Mouse (Mus musculus): ENCODE measurements around the gene Hip1. TPM values are rescaled to one million over a fixed set of nuclear protein-coding genes. Genes with fewer than 3 reads are reported as not detected.

Gene Hip1
- total and polyA plus RNA-seq, 3 experiments, result 0.23 to 0.75 TPM; not detected in 1

GRCm38 (mm10) chr5:135376341-135376740 lies 168.6 kb downstream of the Hip1 start:
- Histone ChIP-seq H3K9me3 (replicated peaks; ENCODE audit: insufficient read depth, low read length) (no peaks in the 10 kb centered on the region), H3K4me3 (ENCODE audit: control insufficient read depth in 1 of 2, insufficient read depth in 1 of 2, low read depth in 2 of 2, low read length in 2 of 2) (no peak overlapping the region), H3K79me2 (ENCODE audit: control insufficient read depth, insufficient read depth, low read length, poor library complexity) (peaks cover 2% of the 10 kb centered on the region; the same call in 1 of the 2 replicates), H3K9ac (ENCODE audit: control insufficient read depth, low read depth, low read length, poor library complexity, severe bottlenecking) (no peak overlapping the region), H3K36me3 (ENCODE audit: control insufficient read depth in 1 of 2, insufficient read depth in 2 of 2, low read length in 2 of 2) (peaks cover 2 to 4% of the 10 kb centered on the region in 2 experiments; a peak in 2 of 4 replicates), H3K27ac (ENCODE audit: control insufficient read depth, low read depth, low read length) (no peak overlapping the region), H3K27me3 (ENCODE audit: control insufficient read depth in 1 of 2, insufficient read depth in 2 of 2, low read length in 2 of 2) (no peaks in the 10 kb centered on the region), H3K4me1 (ENCODE audit: control insufficient read depth in 1 of 2, insufficient read depth in 2 of 2, low read length in 2 of 2) (no peaks in the 10 kb centered on the region)
- TF ChIP-seq USF1 (IDR thresholded peaks at IDR 0.05; ENCODE audit: low read depth, low read length) (no peak), MYB (IDR thresholded peaks at IDR 0.05; ENCODE audit: low read depth, low read length) (no peak), SMC3 (IDR thresholded peaks at IDR 0.05; ENCODE audit: low read depth, low read length) (no peak), USF2 (IDR thresholded peaks at IDR 0.05; ENCODE audit: borderline replicate concordance in 1 of 2, insufficient read depth in 1 of 2, low read depth in 1 of 2, low read length in 2 of 2) (no peak), SIN3A (IDR thresholded peaks at IDR 0.05; ENCODE audit: low read length) (no peak), ZMIZ1 (IDR thresholded peaks at IDR 0.05; ENCODE audit: low read depth, low read length) (0 out of 2 replicates have a peak, but pooled peaks have one; percentile 40), POLR2AphosphoS2 (IDR thresholded peaks at IDR 0.05; ENCODE audit: low read length) (peak; percentile 82; the same call in 1 of the 2 replicates), E2F4 (IDR thresholded peaks at IDR 0.05; ENCODE audit: borderline replicate concordance, low read depth, low read length) (no peak), MAZ (IDR thresholded peaks at IDR 0.05; ENCODE audit: low read depth, low read length) (no peak)
- no peak for DNase-seq (ENCODE audit: low read depth, low spot score)

- peak; percentile 57 for DNase-seq (ENCODE audit: low read depth, low spot score)
- TF ChIP-seq MXI1 (IDR thresholded peaks at IDR 0.05; ENCODE audit: low read depth, low read length) (peak; percentile 79), SMC3 (IDR thresholded peaks at IDR 0.05; ENCODE audit: low read depth, low read length) (no peak), ZKSCAN1 (IDR thresholded peaks at IDR 0.05; ENCODE audit: low read depth, low read length) (no peak), MAX (IDR thresholded peaks at IDR 0.05; ENCODE audit: low read length) (peak; percentile 70; the same call in 1 of the 2 replicates), NELFE (IDR thresholded peaks at IDR 0.05; ENCODE audit: low read depth, low read length) (no peak), MYC (IDR thresholded peaks at IDR 0.05; ENCODE audit: low read depth, low read length) (peak; percentile 61; the same call in 1 of the 2 replicates)
- Histone ChIP-seq H3K9ac (ENCODE audit: control insufficient read depth, low read depth, low read length, poor library complexity, severe bottlenecking) (no peak overlapping the region), H3K27ac (ENCODE audit: control insufficient read depth, low read depth, low read length) (no peak overlapping the region), H3K36me3 (ENCODE audit: control insufficient read depth in 1 of 2, insufficient read depth in 2 of 2, low read length in 2 of 2) (peaks cover 2 to 4% of the 10 kb centered on the region in 2 experiments; a peak in 2 of 4 replicates), H3K4me1 (ENCODE audit: control insufficient read depth in 1 of 2, insufficient read depth in 2 of 2, low read length in 2 of 2) (peaks cover 0 to 4% of the 10 kb centered on the region in 2 experiments; a peak in 3 of 4 replicates), H3K9me3 (replicated peaks; ENCODE audit: insufficient read depth, low read length) (no peaks in the 10 kb centered on the region), H3K4me3 (ENCODE audit: control insufficient read depth in 1 of 2, insufficient read depth in 1 of 2, low read depth in 2 of 2, low read length in 2 of 2) (no peak overlapping the region), H3K27me3 (ENCODE audit: control insufficient read depth in 1 of 2, insufficient read depth in 2 of 2, low read length in 2 of 2) (no peaks in the 10 kb centered on the region), H3K79me2 (ENCODE audit: control insufficient read depth, insufficient read depth, low read length, poor library complexity) (peaks cover 14% of the 10 kb centered on the region)
These were observed 169.8 kb downstream of the Hip1 start for GRCm38 (mm10) chr5:135375167-135375566.

GRCm38 (mm10) chr5:135373601-135374000 lies 171.3 kb downstream of the Hip1 start:
- no peak for TF ChIP-seq ZKSCAN1 (IDR thresholded peaks at IDR 0.05; ENCODE audit: low read depth, low read length)
- TF ChIP-seq SMC3 (IDR thresholded peaks at IDR 0.05; ENCODE audit: low read depth, low read length), result 0 out of 2 replicates have a peak, but pooled peaks have one; percentile 7
- TF ChIP-seq CTCF (IDR thresholded peaks at IDR 0.05 in 2 of 3, conservative IDR thresholded peaks at IDR 0.05 in 1 of 3; ENCODE audit: control insufficient read depth in 1 of 3, insufficient read depth in 1 of 3, low read depth in 2 of 3, low read length in 3 of 3, poor library complexity in 1 of 3, severe bottlenecking in 1 of 3), result peak; percentile 32 to 53 (median 50); a peak in 5 of 6 replicates
- TF ChIP-seq RAD21 (IDR thresholded peaks at IDR 0.05; ENCODE audit: low read depth, low read length), result peak; percentile 1; the same call in 1 of the 2 replicates
- no peak for TF ChIP-seq MEF2A (IDR thresholded peaks at IDR 0.05; ENCODE audit: extremely low read depth, insufficient replicate concordance, low read depth, low read length, poor library complexity, severe bottlenecking)
- TF ChIP-seq POLR2AphosphoS2 (IDR thresholded peaks at IDR 0.05; ENCODE audit: low read length), result no peak

More at GRCm38 (mm10) chr5:135373601-135374000, 171.3 kb downstream of the Hip1 start:
- Histone ChIP-seq H3K9ac (ENCODE audit: control insufficient read depth, low read depth, low read length, poor library complexity, severe bottlenecking) (no peak overlapping the region), H3K27ac (ENCODE audit: control insufficient read depth, low read depth, low read length) (no peak overlapping the region), H3K27me3 (ENCODE audit: control insufficient read depth in 1 of 2, insufficient read depth in 2 of 2, low read length in 2 of 2) (no peaks in the 10 kb centered on the region), H3K9me3 (replicated peaks; ENCODE audit: insufficient read depth, low read length) (no peaks in the 10 kb centered on the region), H3K4me1 (ENCODE audit: control insufficient read depth in 1 of 2, insufficient read depth in 2 of 2, low read length in 2 of 2) (peaks cover 0 to 4% of the 10 kb centered on the region in 2 experiments; a peak in 3 of 4 replicates), H3K4me3 (ENCODE audit: control insufficient read depth in 1 of 2, insufficient read depth in 1 of 2, low read depth in 2 of 2, low read length in 2 of 2) (no peak overlapping the region), H3K36me3 (ENCODE audit: control insufficient read depth in 1 of 2, insufficient read depth in 2 of 2, low read length in 2 of 2) (peaks cover 2 to 4% of the 10 kb centered on the region in 2 experiments; a peak in 2 of 4 replicates), H3K79me2 (ENCODE audit: control insufficient read depth, insufficient read depth, low read length, poor library complexity) (peaks cover 19% of the 10 kb centered on the region)
- peak; percentile 61 for DNase-seq (ENCODE audit: low read depth, low spot score)

All from MEL (cell line).